Mouse (Mus musculus): ENCODE data around the gene Naxd. TPM values are rescaled to one million over a fixed set of nuclear protein-coding genes. Genes with fewer than 3 reads are reported as not detected.
A peak's percentile ranks its signal among the peaks of the same experiment; 100 is the strongest.
"Not testable (repeated sequence)": the region's sequence is repeated elsewhere in the genome, so short reads cannot be mapped to it uniquely, and the experiment has no call there.

The Naxd gene
- total RNA-seq, 1 experiment from 2014 or later = 27.9 TPM

- ATAC-seq (replicated peaks; ENCODE audit: insufficient number of reproducible peaks, low FRiP score, low TSS enrichment, poor library complexity, severe bottlenecking) = no peak
Observed at GRCm38 (mm10) chr8:11469095-11469494, 28.2 kb upstream of the Naxd start.

- no peak for ATAC-seq (replicated peaks; ENCODE audit: insufficient number of reproducible peaks, low FRiP score, low TSS enrichment, poor library complexity, severe bottlenecking)
Observed at GRCm38 (mm10) chr8:11470694-11471093, 26.6 kb upstream of the Naxd start.

- ATAC-seq (replicated peaks; ENCODE audit: insufficient number of reproducible peaks, low FRiP score, low TSS enrichment, poor library complexity, severe bottlenecking) = no peak
Observed at GRCm38 (mm10) chr8:11471309-11471708, 26.0 kb upstream of the Naxd start.

- no peak for ATAC-seq (replicated peaks; ENCODE audit: insufficient number of reproducible peaks, low FRiP score, low TSS enrichment, poor library complexity, severe bottlenecking)
Observed at GRCm38 (mm10) chr8:11473072-11473471, 24.2 kb upstream of the Naxd start.

GRCm38 (mm10) chr8:11475397-11475796, 21.9 kb upstream of the Naxd start:
- ATAC-seq (replicated peaks; ENCODE audit: insufficient number of reproducible peaks, low FRiP score, low TSS enrichment, poor library complexity, severe bottlenecking) = no peak

- ATAC-seq (replicated peaks; ENCODE audit: insufficient number of reproducible peaks, low FRiP score, low TSS enrichment, poor library complexity, severe bottlenecking) = no peak
Observed at GRCm38 (mm10) chr8:11475876-11476275, 21.4 kb upstream of the Naxd start.

GRCm38 (mm10) chr8:11476338-11477177, 20.7 kb upstream of the Naxd start:
- ATAC-seq (replicated peaks; ENCODE audit: insufficient number of reproducible peaks, low FRiP score, low TSS enrichment, poor library complexity, severe bottlenecking) = peak; percentile 51; the same call in 1 of the 2 replicates

- ATAC-seq (replicated peaks; ENCODE audit: insufficient number of reproducible peaks, low FRiP score, low TSS enrichment, poor library complexity, severe bottlenecking) = no peak; the same call in 1 of the 2 replicates
Observed at GRCm38 (mm10) chr8:11477178-11477553, 20.1 kb upstream of the Naxd start.

- ATAC-seq (replicated peaks; ENCODE audit: insufficient number of reproducible peaks, low FRiP score, low TSS enrichment, poor library complexity, severe bottlenecking) = peak; percentile 61
Observed at GRCm38 (mm10) chr8:11477811-11478761, 19.2 kb upstream of the Naxd start, which contains the start of gene Rab20. Gene Rab20 (minus strand): TSS chr8:11478710.

- ATAC-seq (replicated peaks; ENCODE audit: insufficient number of reproducible peaks, low FRiP score, low TSS enrichment, poor library complexity, severe bottlenecking) = no peak
Observed at GRCm38 (mm10) chr8:11478807-11479527, 18.3 kb upstream of the Naxd start.

- no peak for ATAC-seq (replicated peaks; ENCODE audit: insufficient number of reproducible peaks, low FRiP score, low TSS enrichment, poor library complexity, severe bottlenecking)
Observed at GRCm38 (mm10) chr8:11479591-11479990, 17.7 kb upstream of the Naxd start.

- no peak for ATAC-seq (replicated peaks; ENCODE audit: insufficient number of reproducible peaks, low FRiP score, low TSS enrichment, poor library complexity, severe bottlenecking)
Observed at GRCm38 (mm10) chr8:11481876-11482275, 15.4 kb upstream of the Naxd start.

- ATAC-seq (replicated peaks; ENCODE audit: insufficient number of reproducible peaks, low FRiP score, low TSS enrichment, poor library complexity, severe bottlenecking) = no peak
Observed at GRCm38 (mm10) chr8:11482537-11482936, 14.8 kb upstream of the Naxd start.

- 0 out of 2 replicates have a peak, but pooled peaks have one; percentile 64 for ATAC-seq (replicated peaks; ENCODE audit: insufficient number of reproducible peaks, low FRiP score, low TSS enrichment, poor library complexity, severe bottlenecking)
Observed at GRCm38 (mm10) chr8:11486142-11486541, 11.2 kb upstream of the Naxd start.

- ATAC-seq (replicated peaks; ENCODE audit: insufficient number of reproducible peaks, low FRiP score, low TSS enrichment, poor library complexity, severe bottlenecking) = no peak
Observed at GRCm38 (mm10) chr8:11487229-11487628, 10.1 kb upstream of the Naxd start.

GRCm38 (mm10) chr8:11492340-11492739, 5.0 kb upstream of the Naxd start:
- not testable (repeated sequence) for ATAC-seq (replicated peaks; ENCODE audit: insufficient number of reproducible peaks, low FRiP score, low TSS enrichment, poor library complexity, severe bottlenecking)

GRCm38 (mm10) chr8:11498281-11498680, 975 bp downstream of the Naxd start:
- no peak for ATAC-seq (replicated peaks; ENCODE audit: insufficient number of reproducible peaks, low FRiP score, low TSS enrichment, poor library complexity, severe bottlenecking)

GRCm38 (mm10) chr8:11498786-11499485, 1.6 kb downstream of the Naxd start:
- ATAC-seq (replicated peaks; ENCODE audit: insufficient number of reproducible peaks, low FRiP score, low TSS enrichment, poor library complexity, severe bottlenecking) = no peak
